In the genomic region with DNA sequence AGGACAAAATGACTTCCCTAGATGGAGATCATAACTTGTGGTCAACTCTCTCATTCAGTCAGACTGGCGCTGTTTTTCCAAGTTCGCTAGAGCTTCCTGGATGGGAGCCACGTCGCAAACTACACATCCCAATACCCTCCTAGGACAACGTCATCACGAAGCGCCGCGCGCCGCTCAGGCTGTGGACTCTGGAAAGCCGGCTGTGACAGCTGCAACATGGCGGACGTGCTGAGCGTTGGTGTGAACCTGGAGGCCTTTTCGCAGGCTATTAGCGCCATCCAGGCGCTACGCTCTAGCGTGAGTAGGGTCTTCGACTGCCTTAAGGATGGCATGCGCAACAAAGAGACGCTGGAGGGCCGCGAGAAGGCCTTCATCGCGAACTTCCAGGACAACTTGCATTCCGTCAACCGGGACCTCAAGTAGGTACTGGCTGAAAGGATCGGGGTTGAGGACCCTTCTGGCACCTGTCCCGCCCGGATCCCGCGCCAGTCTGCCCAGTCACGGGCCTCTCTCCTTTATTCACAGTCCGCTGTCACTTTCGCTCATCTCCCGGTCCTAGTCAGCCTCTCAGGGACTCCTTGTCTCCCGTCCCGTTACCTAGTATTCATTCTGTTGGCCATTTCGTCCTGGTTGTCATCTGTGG, we compare ENCODE assay signal across 8 mouse cellular contexts. TPM values are rescaled to one million over a fixed set of nuclear protein-coding genes. Genes with fewer than 3 reads are reported as not detected.
A peak's percentile ranks its signal among the peaks of the same experiment; 100 is the strongest.
DNase-seq lines count a peak whose midpoint lies in the region; ATAC-seq and TF ChIP-seq lines count a peak whose summit lies in the region.

A gene (plus strand): TSS at position 191 of the 643 bp plus-strand sequence.

- POLR2A ChIA-PET in Patski (lab: Charles Lee): no interaction called here

- peak; percentile 78 for ATAC-seq in Patski
- ATAC-seq in hindbrain, embryonic 13.5 days (ENCODE audit: low FRiP score): peak; percentile 97

- H3K9me3 ChIP-seq in hindbrain, embryonic 13.5 days: no peaks in the 10 kb centered on the region

- H3K27me3 ChIP-seq in Patski: no peaks in the 10 kb centered on the region
- H3K27me3 ChIP-seq in hindbrain, embryonic 13.5 days: no peaks in the 10 kb centered on the region

- CTCF ChIA-PET in Patski (lab: Charles Lee): no interaction called here

- peak; percentile 63 for DNase-seq in Patski (ENCODE audit: low read depth, low spot score)
- peak; percentile 97 to 98 for DNase-seq in cerebellum, postnatal 14 days
- DNase-seq in frontal cortex, postnatal 14 days (ENCODE audit: low spot score in 2 of 2): peak; percentile 91 to 94
- DNase-seq in layer of hippocampus, postnatal 25 days (ENCODE audit: extremely low spot score in 1 of 2, low spot score in 1 of 2): peak; percentile 96 to 97
- DNase-seq in lung, postnatal 25 days (ENCODE audit: low spot score): peak; percentile 97
- DNase-seq in retina, embryonic 14.5 days (ENCODE audit: low spot score): peak; percentile 98
- DNase-seq in thymus, postnatal 4 days: peak; percentile 95

- peak within 1 kb of the TSS; percentile 86 for H3K27ac ChIP-seq in hindbrain, embryonic 13.5 days

- H3K4me1 ChIP-seq in hindbrain, embryonic 13.5 days (replicated peaks): peaks cover 29% of the 10 kb centered on the region

- in situ Hi-C loops in Patski (cut with MboI; ENCODE audit: low pct_unique_long_range_greater_than_20kb): no loop called here

- peak within 1 kb of the TSS; percentile 90 for H3K4me3 ChIP-seq in hindbrain, embryonic 13.5 days

- no peak for TF ChIP-seq CTCF in Patski (IDR thresholded peaks at IDR 0.05)

- 1% methylated on average over 41 of the region's 41 CpGs for WGBS in hindbrain, embryonic 13.5 days

- H3K9ac ChIP-seq in hindbrain, embryonic 13.5 days: peak within 1 kb of the TSS; percentile 87

- peaks cover 21% of the 10 kb centered on the region for H3K36me3 ChIP-seq in hindbrain, embryonic 13.5 days

- H3K4me2 ChIP-seq in hindbrain, embryonic 13.5 days: peak within 1 kb of the TSS; percentile 92

RNA-seq across cellular contexts. Expression of the gene that starts here (rescaled TPM):
- polyA plus RNA-seq in Patski (2021): 37.1 TPM
- 74.3 and 85.3 TPM in 2 replicates for polyA plus RNA-seq in hindbrain, embryonic 13.5 days (2015; fragmentation: Nextera tagmentation; extraction: Ambion mirVana)
- total RNA-seq in layer of hippocampus, postnatal 25 days (2021): 10 to 100 TPM; 41.9 to 46.7 TPM

Comparison
In these comparisons a context has a peak if more than half of its experiments do, and no peak if none do; other contexts are left out.
1. Peak in every context shown above with its lines: DNase-seq, ATAC-seq, H3K4me3 ChIP-seq and H3K27ac ChIP-seq.